8 mouse cellular contexts compared by ENCODE assay signal in genomic region chr4:62517538-62518415, GRCm38 (mm10). TPM values are rescaled to one million over a fixed set of nuclear protein-coding genes. Genes with fewer than 3 reads are reported as not detected.
DNase-seq lines count a peak whose midpoint lies in the region; ATAC-seq and TF ChIP-seq lines count a peak whose summit lies in the region.

No protein-coding gene starts in this region.

- peak overlapping the region; percentile 75 for H3K4me2 ChIP-seq in lung, embryonic 15.5 days
- H3K4me2 ChIP-seq in hindbrain, embryonic 14.5 days (replicated peaks) = peak overlapping the region; percentile 58; the same call in 1 of the 2 replicates
- peak overlapping the region; percentile 66; the same call in 1 of the 2 replicates for H3K4me2 ChIP-seq in midbrain, postnatal 0 days (ENCODE audit: low read depth, low read length, poor library complexity, severe bottlenecking)

- H3K9me3 ChIP-seq in lung, embryonic 15.5 days = no peaks in the 10 kb centered on the region
- no peaks in the 10 kb centered on the region for H3K9me3 ChIP-seq in hindbrain, embryonic 14.5 days (ENCODE audit: control insufficient read depth, low read length)
- no peaks in the 10 kb centered on the region for H3K9me3 ChIP-seq in midbrain, postnatal 0 days (ENCODE audit: low read length)

- H3K4me1 ChIP-seq in lung, embryonic 15.5 days = peaks cover 52% of the 10 kb centered on the region
- peaks cover 18% of the 10 kb centered on the region for H3K4me1 ChIP-seq in hindbrain, embryonic 14.5 days (replicated peaks; ENCODE audit: control insufficient read depth, insufficient read depth, low read length)
- peaks cover 11% of the 10 kb centered on the region for H3K4me1 ChIP-seq in midbrain, postnatal 0 days (ENCODE audit: insufficient read depth, low read length)

- no peak for TF ChIP-seq CTCF in midbrain, postnatal 0 days (IDR thresholded peaks at IDR 0.05)

- ATAC-seq in lung, embryonic 15.5 days (ENCODE audit: borderline replicate concordance, extremely low read depth, low FRiP score, low TSS enrichment) = no peak
- no peak for ATAC-seq in hindbrain, embryonic 14.5 days (ENCODE audit: low FRiP score)
- no peak for ATAC-seq in midbrain, postnatal 0 days (ENCODE audit: low FRiP score)

- peak overlapping the region; percentile 75 for H3K4me3 ChIP-seq in lung, embryonic 15.5 days
- H3K4me3 ChIP-seq in hindbrain, embryonic 14.5 days (replicated peaks; ENCODE audit: low read length) = no peak overlapping the region
- H3K4me3 ChIP-seq in midbrain, postnatal 0 days (ENCODE audit: low read depth, low read length) = no peak overlapping the region

- 67% methylated on average over 10 of the region's 10 CpGs for WGBS in lung, embryonic 15.5 days
- 88% methylated on average over 10 of the region's 10 CpGs for WGBS in hindbrain, embryonic 14.5 days
- WGBS in midbrain, postnatal 0 days = 81% methylated on average over 10 of the region's 10 CpGs

- no peaks in the 10 kb centered on the region for H3K27me3 ChIP-seq in lung, embryonic 15.5 days
- H3K27me3 ChIP-seq in hindbrain, embryonic 14.5 days (ENCODE audit: control insufficient read depth, insufficient read depth, low read length) = no peaks in the 10 kb centered on the region
- no peaks in the 10 kb centered on the region for H3K27me3 ChIP-seq in midbrain, postnatal 0 days (ENCODE audit: insufficient read depth, low read length)

- intact Hi-C loops in left cerebral cortex, postnatal 25 days (cut with DNase I) = loop anchor here (5.0 kb wide), 1 partner anchor 110 kb away; the partner anchor contains the start of genes Cdc26 and Prpf4

- H3K36me3 ChIP-seq in lung, embryonic 15.5 days = peaks cover 17% of the 10 kb centered on the region
- peaks cover 16% of the 10 kb centered on the region for H3K36me3 ChIP-seq in hindbrain, embryonic 14.5 days (replicated peaks; ENCODE audit: control insufficient read depth, insufficient read depth)
- H3K36me3 ChIP-seq in midbrain, postnatal 0 days (ENCODE audit: insufficient read depth, low read length) = peaks cover 3% of the 10 kb centered on the region; the same call in 1 of the 2 replicates

- H3K9ac ChIP-seq in lung, embryonic 15.5 days = 0 out of 2 replicates have a peak overlapping the region, but pooled peaks have one; percentile 66
- no peak overlapping the region for H3K9ac ChIP-seq in hindbrain, embryonic 14.5 days
- H3K9ac ChIP-seq in midbrain, postnatal 0 days (replicated peaks; ENCODE audit: low read length, poor library complexity, severe bottlenecking) = peak overlapping the region; percentile 72

- DNase-seq in cerebellum, adult 9-10 months = peak; percentile 47
- DNase-seq in cerebellum, adult 11 months = no peak
- DNase-seq in lung, adult 18-20 months = no peak
- no peak for DNase-seq in hindbrain, embryonic 14.5 days (ENCODE audit: low spot score)
- no peak for DNase-seq in midbrain, postnatal 0 days (ENCODE audit: low spot score)
- DNase-seq in left cerebral cortex, postnatal 25 days (ENCODE audit: low spot score in 2 of 2) = no peak
- DNase-seq in left cerebral cortex, adult 11 months (ENCODE audit: low spot score) = no peak

- H3K27ac ChIP-seq in lung, embryonic 15.5 days = peak overlapping the region; percentile 89
- H3K27ac ChIP-seq in hindbrain, embryonic 14.5 days = no peak overlapping the region
- no peak overlapping the region for H3K27ac ChIP-seq in midbrain, postnatal 0 days (ENCODE audit: low read depth, low read length)

RNA-seq across cellular contexts. Expression of gene Alad, which starts 1.9 kb away (rescaled TPM):
- polyA plus RNA-seq in lung, embryonic 15.5 days (2015; fragmentation: Nextera tagmentation; extraction: Ambion mirVana) = 116 and 117 TPM in 2 replicates
- polyA plus RNA-seq in hindbrain, embryonic 14.5 days (2014; fragmentation: Nextera tagmentation; extraction: Ambion mirVana) = 73.4 and 75.2 TPM in 2 replicates
- 38.6 and 49.3 TPM in 2 replicates for total RNA-seq in midbrain, postnatal 0 days (2014; rRNA removed)
- polyA plus RNA-seq in midbrain, postnatal 0 days (2015; fragmentation: Nextera tagmentation; extraction: Ambion mirVana) = 74.6 and 80.9 TPM in 2 replicates
- total RNA-seq in left cerebral cortex, postnatal 25 days (2021) = 10 to 100 TPM; 25.4 to 30.8 TPM

RNA-seq across cellular contexts. Expression of gene Pole3, which starts 7.1 kb away (rescaled TPM):
- polyA plus RNA-seq in lung, embryonic 15.5 days (2015; fragmentation: Nextera tagmentation; extraction: Ambion mirVana) = 89.5 and 90.2 TPM in 2 replicates
- polyA plus RNA-seq in hindbrain, embryonic 14.5 days (2014; fragmentation: Nextera tagmentation; extraction: Ambion mirVana) = 52.7 and 58.3 TPM in 2 replicates
- total RNA-seq in midbrain, postnatal 0 days (2014; rRNA removed) = 24.0 and 25.6 TPM in 2 replicates
- 52.6 and 57.3 TPM in 2 replicates for polyA plus RNA-seq in midbrain, postnatal 0 days (2015; fragmentation: Nextera tagmentation; extraction: Ambion mirVana)
- total RNA-seq in left cerebral cortex, postnatal 25 days (2021) = 10 to 100 TPM; 19.9 to 20.2 TPM

RNA-seq across cellular contexts. Expression of gene 4933430I17Rik, which starts 7.4 kb away (rescaled TPM):
- 0.47 and 0.72 TPM in 2 replicates for polyA plus RNA-seq in lung, embryonic 15.5 days (2015; fragmentation: Nextera tagmentation; extraction: Ambion mirVana)
- polyA plus RNA-seq in hindbrain, embryonic 14.5 days (2014; fragmentation: Nextera tagmentation; extraction: Ambion mirVana) = 0.24 and 0.76 TPM in 2 replicates
- total RNA-seq in midbrain, postnatal 0 days (2014; rRNA removed) = 0.38 and 1.6 TPM in 2 replicates
- polyA plus RNA-seq in midbrain, postnatal 0 days (2015; fragmentation: Nextera tagmentation; extraction: Ambion mirVana) = 0.80 and 0.93 TPM in 2 replicates
- total RNA-seq in left cerebral cortex, postnatal 25 days (2021) = under 1 TPM; 0.37 to 0.53 TPM

RNA-seq across cellular contexts. Expression of gene Hdhd3, which starts 14.5 kb away (rescaled TPM):
- polyA plus RNA-seq in lung, embryonic 15.5 days (2015; fragmentation: Nextera tagmentation; extraction: Ambion mirVana) = 18.6 and 21.1 TPM in 2 replicates
- 11.7 and 13.3 TPM in 2 replicates for polyA plus RNA-seq in hindbrain, embryonic 14.5 days (2014; fragmentation: Nextera tagmentation; extraction: Ambion mirVana)
- 2.9 and 5.3 TPM in 2 replicates for total RNA-seq in midbrain, postnatal 0 days (2014; rRNA removed)
- 4.9 and 5.3 TPM in 2 replicates for polyA plus RNA-seq in midbrain, postnatal 0 days (2015; fragmentation: Nextera tagmentation; extraction: Ambion mirVana)
- total RNA-seq in left cerebral cortex, postnatal 25 days (2021) = 10 to 100 TPM in 1 of 2 experiments, 1 to 10 TPM in 1; 7.5 to 10.9 TPM

RNA-seq across cellular contexts. Expression of gene Bspry, which starts 37.9 kb away (rescaled TPM):
- polyA plus RNA-seq in lung, embryonic 15.5 days (2015; fragmentation: Nextera tagmentation; extraction: Ambion mirVana) = 36.7 and 44.0 TPM in 2 replicates
- 0.86 and 1.2 TPM in 2 replicates for polyA plus RNA-seq in hindbrain, embryonic 14.5 days (2014; fragmentation: Nextera tagmentation; extraction: Ambion mirVana)
- total RNA-seq in midbrain, postnatal 0 days (2014; rRNA removed) = 1.5 and 1.7 TPM in 2 replicates
- polyA plus RNA-seq in midbrain, postnatal 0 days (2015; fragmentation: Nextera tagmentation; extraction: Ambion mirVana) = 0.49 and 0.84 TPM in 2 replicates
- total RNA-seq in left cerebral cortex, postnatal 25 days (2021) = under 1 TPM; 0.34 to 0.53 TPM
